Mouse (Mus musculus): ENCODE data around the gene Bsn. TPM values are rescaled to one million over a fixed set of nuclear protein-coding genes. Genes with fewer than 3 reads are reported as not detected.

Gene Bsn
- polyA plus RNA-seq, 1 experiment from 2014 or later, result 4.4 TPM

DNA sequence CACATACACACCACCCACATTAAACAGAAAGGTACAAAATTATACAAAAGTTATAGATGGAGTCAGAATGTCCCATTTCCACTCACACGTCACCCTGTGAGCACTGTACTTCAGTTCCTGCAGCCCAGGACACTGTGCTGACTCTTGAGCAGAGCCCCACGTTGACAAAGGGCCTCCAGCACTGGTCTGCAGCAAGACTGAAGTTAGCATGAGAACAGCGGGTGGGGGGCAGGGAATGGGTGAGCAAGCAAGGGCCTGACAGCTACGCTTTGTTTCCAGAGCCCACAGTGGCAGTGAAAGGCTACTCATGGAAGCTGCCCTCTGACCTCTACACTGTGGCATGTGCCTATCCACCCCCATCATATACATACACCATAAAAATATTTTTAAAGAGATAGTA lies 40.4 kb downstream of the Bsn start:
- Histone ChIP-seq H3K9me3 (ENCODE audit: control insufficient read depth, low read length) (no peaks in the 10 kb centered on the region), H3K27ac (ENCODE audit: low read depth, low read length) (no peak overlapping the region), H3K4me3 (ENCODE audit: low read depth, low read length) (no peak overlapping the region), H3K36me3 (ENCODE audit: control insufficient read depth, insufficient read depth, low read length) (no peaks in the 10 kb centered on the region), H3K4me2 (replicated peaks; ENCODE audit: low read depth, low read length) (no peak overlapping the region), H3K27me3 (ENCODE audit: control insufficient read depth, insufficient read depth, low read length) (no peaks in the 10 kb centered on the region), H3K4me1 (replicated peaks; ENCODE audit: control insufficient read depth, insufficient read depth, low read length) (no peaks in the 10 kb centered on the region), H3K9ac (ENCODE audit: low read depth, low read length) (no peak overlapping the region)
- ATAC-seq (ENCODE audit: low FRiP score) (no peak), DNase-seq (ENCODE audit: low spot score) (peak; percentile 45)
- 18% methylated on average over 4 of the region's 4 CpGs for WGBS

DNA sequence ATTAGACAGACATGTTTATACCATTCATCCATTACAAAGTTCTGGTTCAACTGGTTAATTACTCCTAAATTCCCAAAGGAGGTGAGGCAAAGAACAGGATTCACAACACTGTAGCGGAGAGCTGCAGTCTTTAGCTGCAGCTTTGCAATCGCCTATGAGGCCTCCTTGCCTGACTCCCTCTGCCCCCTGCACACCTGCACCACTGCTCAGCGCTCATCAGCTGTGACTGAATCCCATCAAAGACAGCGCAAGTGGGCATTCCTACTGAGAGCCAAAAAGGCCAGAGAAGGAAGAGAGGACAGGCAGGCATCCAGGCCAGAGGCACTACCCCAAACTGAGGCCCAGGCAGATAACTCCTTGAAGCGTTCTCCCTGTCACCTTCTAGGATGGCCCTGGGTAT lies 42.6 kb downstream of the Bsn start:
- H3K4me1 ChIP-seq (replicated peaks; ENCODE audit: control insufficient read depth, insufficient read depth, low read length), result no peaks in the 10 kb centered on the region
- DNase-seq (ENCODE audit: low spot score) (no peak), ATAC-seq (ENCODE audit: low FRiP score) (no peak)
- H3K27me3 ChIP-seq (ENCODE audit: control insufficient read depth, insufficient read depth, low read length), result no peaks in the 10 kb centered on the region
- no peak overlapping the region for H3K27ac ChIP-seq (ENCODE audit: low read depth, low read length)
- no peaks in the 10 kb centered on the region for H3K9me3 ChIP-seq (ENCODE audit: control insufficient read depth, low read length)
- no peak overlapping the region for H3K4me2 ChIP-seq (replicated peaks; ENCODE audit: low read depth, low read length)
- H3K9ac ChIP-seq (ENCODE audit: low read depth, low read length), result no peak overlapping the region
- 76% methylated on average over 5 of the region's 5 CpGs for WGBS
- H3K36me3 ChIP-seq (ENCODE audit: control insufficient read depth, insufficient read depth, low read length), result no peaks in the 10 kb centered on the region
- no peak overlapping the region for H3K4me3 ChIP-seq (ENCODE audit: low read depth, low read length)

DNA sequence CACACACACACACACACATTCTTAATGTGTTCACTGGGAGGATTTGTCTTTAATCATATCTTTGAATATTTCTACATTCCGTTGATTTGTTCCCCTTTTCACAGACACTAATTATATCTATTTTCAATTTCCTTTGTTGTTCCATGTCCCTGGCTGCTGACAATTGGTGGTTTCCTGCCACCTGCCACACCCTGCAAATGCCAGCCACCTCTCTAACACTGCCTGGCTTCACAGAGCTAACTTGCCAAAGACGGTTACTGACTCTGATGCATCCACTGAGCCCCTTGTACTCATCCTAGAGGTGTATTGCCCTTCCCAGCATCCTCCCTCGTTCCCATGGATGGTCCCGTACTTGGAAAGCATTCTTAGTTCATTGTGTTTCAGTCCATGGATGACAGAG lies 43.7 kb downstream of the Bsn start:
- no peaks in the 10 kb centered on the region for H3K9me3 ChIP-seq (ENCODE audit: control insufficient read depth, low read length)
- H3K36me3 ChIP-seq (ENCODE audit: control insufficient read depth, insufficient read depth, low read length), result no peaks in the 10 kb centered on the region
- H3K27ac ChIP-seq (ENCODE audit: low read depth, low read length), result no peak overlapping the region
- DNase-seq (ENCODE audit: low spot score) (no peak), ATAC-seq (ENCODE audit: low FRiP score) (no peak)
- no peaks in the 10 kb centered on the region for H3K27me3 ChIP-seq (ENCODE audit: control insufficient read depth, insufficient read depth, low read length)
- H3K4me3 ChIP-seq (ENCODE audit: low read depth, low read length), result no peak overlapping the region
- no peak overlapping the region for H3K9ac ChIP-seq (ENCODE audit: low read depth, low read length)
- no peaks in the 10 kb centered on the region for H3K4me1 ChIP-seq (replicated peaks; ENCODE audit: control insufficient read depth, insufficient read depth, low read length)
- 83% methylated on average over 4 of the region's 4 CpGs for WGBS
- no peak overlapping the region for H3K4me2 ChIP-seq (replicated peaks; ENCODE audit: low read depth, low read length)

DNA sequence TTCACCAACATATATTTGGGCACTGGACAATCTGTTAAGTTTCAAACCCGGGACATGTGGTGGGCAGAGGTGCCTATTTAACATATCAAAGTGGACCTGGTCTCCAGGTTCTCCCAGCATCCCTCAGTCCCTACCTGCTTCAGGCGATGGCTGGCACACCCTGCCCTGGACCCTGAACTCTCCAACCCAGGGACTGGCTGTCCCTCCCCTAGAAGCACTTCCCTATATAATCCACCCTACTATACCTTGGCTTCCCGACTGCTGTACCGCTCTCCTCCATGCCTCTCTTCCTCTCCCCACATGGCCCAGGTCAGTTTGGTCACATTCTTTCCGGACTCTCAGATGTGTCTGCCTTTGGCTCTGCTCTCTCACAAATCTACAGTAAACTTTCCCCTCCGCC lies 44.4 kb downstream of the Bsn start:
- WGBS, result 70% methylated on average over 6 of the region's 6 CpGs

DNA sequence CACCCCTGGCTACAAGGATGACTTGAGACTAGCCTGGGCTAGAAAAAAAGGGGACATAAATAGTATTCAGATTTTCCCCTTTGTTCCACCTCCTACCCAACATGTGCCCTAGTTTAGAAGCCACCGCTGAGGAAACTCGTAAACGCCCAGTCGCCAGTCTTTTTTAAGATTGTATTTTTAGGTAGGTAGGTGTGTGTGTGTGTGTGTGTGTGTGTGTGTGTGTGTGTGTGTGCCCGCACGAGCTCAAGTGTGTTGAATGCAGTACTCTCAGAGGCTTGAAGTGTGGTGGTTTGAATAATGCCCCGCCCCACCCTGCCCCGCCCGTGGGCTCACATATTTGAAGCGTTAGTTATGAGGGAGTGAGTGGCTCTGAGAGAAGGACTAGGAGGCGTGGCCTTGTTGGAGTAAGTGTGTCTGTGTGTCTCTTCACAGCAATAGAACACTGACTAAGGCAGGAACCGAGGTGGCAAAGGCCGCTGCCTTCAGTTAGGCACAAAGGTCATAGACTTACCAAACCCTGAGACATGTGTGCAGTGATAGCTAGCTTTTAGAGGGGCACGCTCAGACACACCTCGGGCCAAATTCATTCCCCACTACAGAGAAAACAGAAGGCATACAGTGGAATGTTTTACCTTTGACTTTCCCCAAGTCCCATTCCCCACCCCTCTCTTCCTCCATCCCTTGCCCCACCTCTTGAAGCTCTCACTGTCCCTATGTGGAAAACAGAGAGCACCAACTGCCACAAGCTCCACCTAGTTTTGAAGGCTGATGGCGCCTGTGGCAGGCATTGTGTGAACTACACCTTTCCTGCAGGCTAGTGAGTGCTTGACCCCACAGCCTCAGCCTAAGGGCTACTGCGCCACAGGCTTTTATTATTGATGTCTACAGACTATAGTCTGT lies 45.6 kb downstream of the Bsn start:
- no peak overlapping the region for H3K4me3 ChIP-seq (ENCODE audit: low read depth, low read length)
- H3K4me2 ChIP-seq (replicated peaks; ENCODE audit: low read depth, low read length), result no peak overlapping the region
- H3K9me3 ChIP-seq (ENCODE audit: control insufficient read depth, low read length), result no peaks in the 10 kb centered on the region
- DNase-seq (ENCODE audit: low spot score), result no peak
- H3K4me1 ChIP-seq (replicated peaks; ENCODE audit: control insufficient read depth, insufficient read depth, low read length), result no peaks in the 10 kb centered on the region
- H3K9ac ChIP-seq (ENCODE audit: low read depth, low read length), result no peak overlapping the region
- H3K27me3 ChIP-seq (ENCODE audit: control insufficient read depth, insufficient read depth, low read length), result no peaks in the 10 kb centered on the region
- WGBS, result 81% methylated on average over 17 of the region's 17 CpGs
- no peak for ATAC-seq (ENCODE audit: low FRiP score)
- no peak overlapping the region for H3K27ac ChIP-seq (ENCODE audit: low read depth, low read length)
- H3K36me3 ChIP-seq (ENCODE audit: control insufficient read depth, insufficient read depth, low read length), result no peaks in the 10 kb centered on the region

More for the DNA sequence above, 44.4 kb downstream of the Bsn start:
- Histone ChIP-seq H3K36me3 (ENCODE audit: control insufficient read depth, insufficient read depth, low read length) (no peaks in the 10 kb centered on the region), H3K27ac (ENCODE audit: low read depth, low read length) (no peak overlapping the region), H3K4me1 (replicated peaks; ENCODE audit: control insufficient read depth, insufficient read depth, low read length) (no peaks in the 10 kb centered on the region), H3K27me3 (ENCODE audit: control insufficient read depth, insufficient read depth, low read length) (no peaks in the 10 kb centered on the region), H3K9me3 (ENCODE audit: control insufficient read depth, low read length) (no peaks in the 10 kb centered on the region), H3K9ac (ENCODE audit: low read depth, low read length) (no peak overlapping the region), H3K4me3 (ENCODE audit: low read depth, low read length) (no peak overlapping the region), H3K4me2 (replicated peaks; ENCODE audit: low read depth, low read length) (no peak overlapping the region)
- DNase-seq (ENCODE audit: low spot score) (no peak), ATAC-seq (ENCODE audit: low FRiP score) (no peak)

DNA sequence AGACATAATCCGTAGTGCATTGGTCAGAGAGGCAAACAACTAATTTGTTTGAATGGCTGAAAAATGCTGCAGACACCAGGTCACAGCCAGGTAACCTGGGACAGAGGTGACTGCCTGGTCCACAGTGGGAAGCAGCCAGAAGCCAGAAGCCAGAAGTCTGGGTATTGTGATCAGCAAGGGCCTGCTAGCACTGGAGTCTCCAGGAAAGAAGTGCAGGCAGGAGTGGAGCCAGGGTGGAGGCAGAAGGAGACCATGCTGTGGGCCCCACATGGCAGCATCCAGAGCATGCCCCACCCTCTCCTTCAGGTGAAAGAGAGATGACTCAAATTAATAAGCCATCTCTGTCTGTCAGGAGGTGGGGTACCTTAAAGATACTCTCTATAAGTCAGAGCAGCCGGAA lies 46.7 kb downstream of the Bsn start:
- Histone ChIP-seq H3K4me1 (replicated peaks; ENCODE audit: control insufficient read depth, insufficient read depth, low read length) (no peaks in the 10 kb centered on the region), H3K27me3 (ENCODE audit: control insufficient read depth, insufficient read depth, low read length) (no peaks in the 10 kb centered on the region), H3K36me3 (ENCODE audit: control insufficient read depth, insufficient read depth, low read length) (no peaks in the 10 kb centered on the region), H3K9me3 (ENCODE audit: control insufficient read depth, low read length) (no peaks in the 10 kb centered on the region), H3K9ac (ENCODE audit: low read depth, low read length) (no peak overlapping the region), H3K4me2 (replicated peaks; ENCODE audit: low read depth, low read length) (no peak overlapping the region), H3K27ac (ENCODE audit: low read depth, low read length) (no peak overlapping the region), H3K4me3 (ENCODE audit: low read depth, low read length) (no peak overlapping the region)
- 87% methylated on average over 2 of the region's 2 CpGs for WGBS
- DNase-seq (ENCODE audit: low spot score) (no peak), ATAC-seq (ENCODE audit: low FRiP score) (no peak)

DNA sequence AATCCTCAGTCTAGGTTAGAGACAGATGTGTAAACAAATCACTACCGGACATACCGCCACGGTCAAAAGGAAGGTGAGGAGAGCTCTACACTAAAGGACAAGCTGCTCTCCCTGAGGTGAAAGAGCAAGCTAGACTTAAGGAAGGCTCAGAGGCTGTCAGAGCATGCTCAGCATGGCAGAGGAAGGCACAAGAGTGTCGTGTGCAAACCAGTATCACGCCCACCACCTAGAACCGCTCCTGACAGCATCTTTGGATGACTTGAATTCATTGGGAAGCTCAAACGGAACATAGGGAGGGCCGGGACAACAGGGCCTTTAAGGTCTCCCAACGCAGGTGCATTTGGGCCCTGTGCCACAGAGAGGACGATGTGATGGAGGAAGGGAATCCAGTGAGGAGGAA lies 48.8 kb downstream of the Bsn start:
- Histone ChIP-seq H3K36me3 (ENCODE audit: control insufficient read depth, insufficient read depth, low read length) (no peaks in the 10 kb centered on the region), H3K4me3 (ENCODE audit: low read depth, low read length) (no peak overlapping the region), H3K4me1 (replicated peaks; ENCODE audit: control insufficient read depth, insufficient read depth, low read length) (no peaks in the 10 kb centered on the region), H3K9me3 (ENCODE audit: control insufficient read depth, low read length) (no peaks in the 10 kb centered on the region), H3K4me2 (replicated peaks; ENCODE audit: low read depth, low read length) (no peak overlapping the region), H3K27ac (ENCODE audit: low read depth, low read length) (no peak overlapping the region), H3K9ac (ENCODE audit: low read depth, low read length) (no peak overlapping the region), H3K27me3 (ENCODE audit: control insufficient read depth, insufficient read depth, low read length) (no peaks in the 10 kb centered on the region)
- no peak for ATAC-seq (ENCODE audit: low FRiP score)
- 86% methylated on average over 10 of the region's 10 CpGs for WGBS
- DNase-seq (ENCODE audit: low spot score), result no peak

DNA sequence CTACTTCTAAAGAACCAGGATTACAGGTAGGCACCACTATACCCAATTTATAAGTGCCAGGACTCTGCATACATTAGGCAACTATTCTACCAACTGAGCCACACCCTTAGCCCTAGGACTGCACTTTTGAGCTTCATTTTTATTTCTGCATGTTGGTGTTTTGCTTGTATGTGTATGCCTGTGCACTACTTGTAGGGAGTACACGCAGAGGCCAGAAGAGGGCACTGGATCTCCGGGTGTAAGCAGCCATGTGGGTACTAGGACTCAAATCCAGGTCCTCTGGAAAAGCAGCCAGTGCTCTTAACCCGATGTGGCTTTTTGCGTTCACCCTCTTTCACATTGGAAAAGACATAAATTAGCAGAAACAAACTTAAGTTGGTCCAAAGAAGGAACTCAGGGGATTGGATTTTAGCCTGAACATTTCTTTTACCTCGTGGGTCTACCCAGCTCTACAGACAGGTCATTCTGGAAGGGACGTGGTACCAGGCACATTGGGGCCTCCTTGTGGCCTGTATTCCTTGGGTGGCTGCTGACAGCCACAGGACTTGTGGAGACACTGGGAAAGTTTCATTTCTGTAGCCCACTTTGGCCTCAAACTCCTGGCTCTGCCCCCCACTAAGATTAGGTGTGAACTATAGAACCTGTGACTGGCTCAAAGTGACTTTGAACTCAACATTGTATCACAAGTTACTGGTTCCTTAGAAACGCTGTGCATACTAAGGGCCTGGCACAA lies 50.1 kb downstream of the Bsn start:
- Histone ChIP-seq H3K9me3 (ENCODE audit: control insufficient read depth, low read length) (no peaks in the 10 kb centered on the region), H3K4me3 (ENCODE audit: low read depth, low read length) (no peak overlapping the region), H3K27ac (ENCODE audit: low read depth, low read length) (no peak overlapping the region), H3K4me1 (replicated peaks; ENCODE audit: control insufficient read depth, insufficient read depth, low read length) (no peaks in the 10 kb centered on the region), H3K4me2 (replicated peaks; ENCODE audit: low read depth, low read length) (no peak overlapping the region), H3K36me3 (ENCODE audit: control insufficient read depth, insufficient read depth, low read length) (no peaks in the 10 kb centered on the region), H3K9ac (ENCODE audit: low read depth, low read length) (no peak overlapping the region), H3K27me3 (ENCODE audit: control insufficient read depth, insufficient read depth, low read length) (no peaks in the 10 kb centered on the region)
- WGBS, result 75% methylated on average over 7 of the region's 7 CpGs
- ATAC-seq (ENCODE audit: low FRiP score) (no peak), DNase-seq (ENCODE audit: low spot score) (no peak)
